Mouse (Mus musculus) adrenal gland, postnatal 25 days (tissue): ENCODE results near the gene Hcfc1r1. TPM values are rescaled to one million over a fixed set of nuclear protein-coding genes. Genes with fewer than 3 reads are reported as not detected.

Experiments
- DNase-seq: peaks from one replicate; pipeline ENCODE4 v3.0.0; 2021; ENCODE audit warnings: mixed read lengths
- long read RNA-seq: library from polyadenylated mRNA; stranded (forward); transcript quantifications from one replicate; pipeline ENCODE4 v2.0.0, GENCODE M21; 2021
- total RNA-seq: library from RNA; stranded (reverse); gene quantifications from 2 replicates; pipeline ENCODE4 v1.2.3, GENCODE M21; 2021

Hcfc1r1 gene
- total RNA-seq: 139 and 171 TPM in 2 replicates
- long read RNA-seq, transcript Hcfc1r1-201 (3 exons, 946 nt): major isoform, 16 of 39 reads
- long read RNA-seq, partial matches to known transcripts: 16 of 39 reads
- long read RNA-seq, other reads (novel, unspliced or antisense): 7 of 39 reads

DNA sequence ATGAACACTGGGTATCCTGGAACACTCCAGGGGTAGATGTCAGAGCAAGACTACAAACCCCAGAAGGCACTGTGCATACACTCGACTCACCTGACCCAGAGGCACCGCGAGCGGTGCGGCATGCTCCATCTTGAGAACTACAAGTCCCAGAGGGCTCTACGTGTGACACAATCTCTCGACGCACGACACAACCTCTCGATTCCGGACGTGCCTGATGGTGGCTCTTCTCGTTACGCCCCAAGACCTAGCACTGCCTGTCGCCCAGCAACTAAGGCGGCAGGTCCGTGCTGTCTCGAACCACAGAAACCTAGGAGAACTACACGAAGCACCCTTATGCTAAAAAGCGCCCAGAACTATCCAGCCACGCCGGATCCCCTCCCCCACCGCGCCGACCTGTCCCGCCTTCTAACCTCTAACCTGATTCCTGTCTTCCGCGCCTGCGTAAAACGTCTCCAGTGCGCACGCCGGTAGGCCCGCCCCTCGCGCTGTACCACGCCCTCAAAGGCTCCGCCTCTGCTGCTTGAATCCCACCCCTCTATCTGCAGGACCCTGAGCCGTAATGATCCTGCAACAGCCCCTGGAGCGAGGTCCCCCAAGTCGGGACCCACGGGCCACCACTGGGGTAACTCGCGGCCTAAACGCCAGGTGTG, at the start of gene Hcfc1r1, which contains the start of gene Thoc6:
Gene Hcfc1r1, plus strand, starts transcription at position 173 of the 650 bp plus-strand sequence.
Gene Thoc6, minus strand, starts transcription at position 459 of the 650 bp plus-strand sequence.
- peak; percentile 92 for DNase-seq

DNA sequence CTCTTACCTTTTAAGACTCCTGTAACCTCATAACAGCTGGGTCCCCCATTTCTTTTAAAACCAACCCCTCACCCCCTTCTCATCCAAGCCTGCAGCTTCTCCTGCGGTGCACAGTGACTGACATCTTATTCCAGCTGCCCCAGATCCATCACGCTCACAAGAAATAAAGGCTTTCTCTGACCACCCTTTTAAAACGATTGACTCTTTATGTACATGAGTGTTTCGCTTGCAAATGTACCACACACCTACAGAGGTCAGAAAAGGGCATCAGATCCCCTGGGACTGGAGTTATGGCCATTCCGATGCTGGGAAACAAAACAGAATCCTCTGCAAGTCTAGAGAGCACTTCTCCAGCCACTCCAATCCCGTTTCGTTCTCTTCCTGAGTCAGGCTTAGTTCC, 45.6 kb upstream of the Hcfc1r1 start:
- no peak for DNase-seq

DNA sequence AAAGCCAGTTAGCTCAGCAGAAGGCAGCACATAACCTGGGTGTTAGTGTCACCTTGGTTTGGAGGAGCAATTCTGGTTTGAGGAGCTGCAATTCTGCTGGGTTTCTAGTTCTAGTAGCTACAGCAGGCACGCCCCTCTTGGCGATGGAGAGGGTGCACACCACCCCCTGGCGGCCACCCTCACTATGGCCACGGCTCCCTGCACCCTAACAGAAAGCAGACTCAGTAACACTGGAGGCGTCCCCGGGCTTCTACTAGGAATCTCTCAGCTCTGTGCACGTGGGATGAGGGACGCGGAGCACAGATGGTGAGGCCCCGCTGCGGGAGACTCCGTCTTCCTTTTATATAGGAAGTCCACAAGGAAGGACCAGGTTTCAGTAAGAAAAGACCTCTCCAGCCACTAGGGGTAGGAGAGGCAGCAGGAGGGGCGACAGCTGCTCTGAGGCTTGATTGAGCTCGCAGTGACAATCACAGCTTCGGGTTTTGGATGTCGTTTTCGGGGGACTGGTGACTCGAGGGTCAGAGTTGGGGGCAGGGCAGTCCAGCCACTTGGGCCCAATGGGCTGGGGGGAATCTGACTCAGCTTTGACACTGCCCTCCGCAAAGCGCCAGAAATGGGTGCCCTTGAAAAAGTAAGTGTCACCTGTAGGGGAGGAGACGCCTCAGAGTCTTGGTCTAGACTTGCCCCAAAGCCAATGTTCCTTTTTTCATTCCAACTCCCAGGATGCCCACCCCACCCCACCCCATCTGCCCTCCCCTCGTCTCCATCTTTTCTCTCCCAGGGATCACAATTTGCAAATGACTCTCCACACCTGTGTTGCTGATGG, 43.0 kb upstream of the Hcfc1r1 start:
- peak; percentile 85 for DNase-seq

DNA sequence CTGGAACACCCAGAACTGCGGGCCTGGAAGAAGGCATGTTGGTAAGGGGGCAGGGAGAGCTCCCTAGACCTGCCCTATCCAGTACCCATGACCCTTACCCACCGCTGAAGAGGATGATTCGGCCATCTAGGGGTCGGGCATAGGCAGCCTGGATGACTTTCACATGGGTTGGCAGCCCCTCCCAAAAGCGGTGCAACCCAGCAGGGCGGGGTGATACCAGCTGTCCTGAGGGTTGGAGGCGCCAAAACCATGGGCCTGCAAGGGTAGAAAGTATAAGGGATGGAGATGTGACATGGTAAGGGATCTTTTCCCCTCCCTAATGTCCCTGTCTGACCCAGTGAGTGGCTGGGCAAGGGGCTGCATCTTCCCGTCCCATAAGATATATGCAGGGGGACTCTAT, 42.2 kb upstream of the Hcfc1r1 start:
- DNase-seq: no peak

DNA sequence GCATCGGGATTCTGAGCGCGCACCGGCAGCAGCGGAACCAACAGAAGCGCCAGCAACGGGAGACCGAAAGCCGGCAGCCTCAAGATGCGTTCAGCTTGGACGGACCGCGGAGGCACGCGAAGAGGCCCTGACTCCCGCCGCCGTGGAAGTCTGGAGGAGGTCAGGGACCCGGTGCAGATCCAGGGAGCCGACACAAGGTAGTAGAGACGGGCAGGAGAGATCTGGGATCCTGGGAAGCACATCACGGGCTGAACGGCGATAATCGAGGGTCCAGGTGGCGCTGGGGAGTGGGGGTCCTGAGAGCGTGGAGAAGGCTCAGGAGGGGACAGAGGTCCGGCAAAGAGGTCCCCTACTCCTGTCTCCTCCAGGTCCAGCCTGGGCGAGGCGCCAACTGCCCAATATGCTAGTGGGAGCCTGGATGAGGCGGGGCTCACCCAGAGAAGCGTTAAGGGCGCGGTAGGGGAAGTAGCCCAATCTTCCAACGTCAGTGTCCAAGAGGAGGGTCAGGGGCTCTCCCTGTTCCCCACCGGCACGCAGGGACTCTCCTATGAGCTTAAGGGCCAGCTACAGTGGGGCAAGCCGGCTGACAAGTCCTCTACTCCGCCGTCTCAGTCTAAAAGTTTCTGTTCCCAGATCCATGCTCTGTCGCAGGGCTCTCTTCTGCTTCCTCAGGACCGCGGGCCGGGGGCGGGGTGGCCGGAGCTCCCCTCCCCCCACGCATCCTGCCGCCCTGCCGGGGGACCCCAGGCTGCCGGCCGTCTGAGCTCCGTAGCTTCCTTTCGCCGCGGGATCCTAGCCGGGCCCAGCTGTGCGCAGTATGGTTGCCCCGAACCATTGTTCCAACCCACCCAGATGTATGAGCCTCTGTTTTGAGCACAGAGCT, 28.5 kb upstream of the Hcfc1r1 start, which contains the start of gene Mmp25:
Gene Mmp25, minus strand, starts transcription at position 665 of the 883 bp plus-strand sequence.
- peak; percentile 28 for DNase-seq

DNA sequence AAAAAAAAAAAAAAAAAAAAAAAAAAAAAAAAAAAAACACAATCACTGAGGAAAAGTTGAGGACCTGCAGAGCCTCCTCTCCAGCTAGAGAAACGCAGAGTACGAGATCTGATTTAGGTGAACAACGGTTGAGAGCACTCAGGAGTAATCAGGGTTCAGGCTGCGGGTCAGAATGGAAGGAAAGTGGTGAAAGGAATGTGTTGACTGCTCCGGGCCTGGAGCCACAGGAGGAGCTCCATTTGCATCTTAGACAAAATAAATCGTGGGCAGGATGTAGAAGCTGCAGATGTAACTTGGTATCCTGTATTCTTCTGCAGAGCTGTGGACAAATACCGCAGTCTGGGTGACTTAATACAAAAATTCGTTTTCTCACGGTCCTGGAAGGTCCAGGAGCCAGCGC, 27.5 kb upstream of the Hcfc1r1 start:
- DNase-seq: no peak

DNA sequence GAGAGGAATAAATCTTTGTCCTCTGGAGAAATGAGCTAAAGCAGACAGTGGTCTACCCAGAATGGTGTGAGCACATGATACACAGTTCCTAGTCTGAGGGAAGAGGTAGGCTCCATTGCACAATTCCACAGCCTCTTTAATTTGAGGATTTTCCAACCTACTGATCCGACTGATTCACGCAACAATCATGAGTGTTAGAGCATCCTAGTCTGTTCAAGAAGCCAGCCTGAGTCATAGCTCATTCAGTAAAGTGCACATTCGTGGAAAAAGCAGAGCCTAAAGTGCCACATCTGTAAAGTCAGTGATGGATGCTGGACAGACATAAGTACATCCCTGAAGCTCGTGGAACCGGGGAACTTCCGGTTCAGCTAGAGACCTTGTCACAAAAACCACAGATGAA, 22.0 kb upstream of the Hcfc1r1 start:
- no peak for DNase-seq

DNA sequence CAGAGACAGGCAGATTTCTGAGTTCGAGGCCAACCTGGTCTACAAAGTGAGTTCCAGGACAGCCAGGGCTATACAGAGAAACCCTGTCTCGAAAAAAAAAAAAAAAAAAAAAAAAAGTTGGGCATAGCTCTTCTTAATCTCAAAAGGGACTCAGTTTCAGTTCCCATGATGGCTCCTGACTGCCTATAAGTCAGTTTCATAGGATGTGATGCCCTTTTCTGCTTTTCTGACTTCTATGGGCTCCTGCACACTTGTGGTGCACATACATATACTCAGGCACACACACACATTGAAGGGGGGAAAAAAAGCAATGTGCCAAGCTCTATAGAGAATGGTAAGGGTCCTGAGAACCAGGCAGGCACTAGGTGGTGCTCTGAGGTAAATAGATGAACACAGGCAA, 20.1 kb upstream of the Hcfc1r1 start:
- DNase-seq: no peak

DNA sequence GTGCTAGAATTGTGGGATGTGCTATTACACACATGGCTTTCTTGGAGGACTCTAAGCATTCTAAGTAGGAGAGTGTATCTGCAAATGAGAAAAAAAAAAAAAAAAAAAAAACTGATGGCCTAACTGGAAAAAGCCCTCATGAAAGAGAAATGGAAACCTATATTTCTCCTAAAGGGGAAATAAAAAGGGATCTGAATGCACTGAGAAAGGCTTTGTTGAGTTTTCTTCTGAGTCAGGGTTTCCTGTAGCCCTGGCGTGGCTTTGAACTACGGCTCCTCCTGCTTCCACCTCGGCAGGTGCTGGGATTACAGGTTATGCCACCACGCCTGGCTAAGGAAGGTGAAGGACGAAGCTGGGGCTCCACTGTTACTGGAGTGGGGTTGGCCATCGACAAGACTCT, 19.4 kb upstream of the Hcfc1r1 start:
- DNase-seq: no peak

DNA sequence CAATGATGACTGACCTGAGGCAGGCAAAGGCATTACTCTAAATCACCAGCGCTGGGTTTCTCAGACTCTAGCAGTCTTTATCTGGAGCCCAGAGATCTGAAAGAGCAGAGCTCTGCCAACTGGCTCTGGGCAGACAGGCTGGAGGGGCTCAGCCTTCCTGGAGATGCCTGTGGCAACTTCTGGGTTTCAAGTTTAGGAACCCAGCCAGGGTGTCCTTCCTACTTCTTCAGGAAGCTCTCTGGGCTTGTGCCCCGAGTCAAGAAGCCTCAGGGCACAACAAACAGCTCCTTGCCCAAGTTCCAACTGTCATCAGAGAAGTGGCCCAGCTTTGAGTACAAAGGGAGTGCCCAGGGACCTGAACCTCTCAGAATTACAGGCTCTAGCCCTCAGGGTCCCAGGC, 19.0 kb upstream of the Hcfc1r1 start:
- DNase-seq: no peak

DNA sequence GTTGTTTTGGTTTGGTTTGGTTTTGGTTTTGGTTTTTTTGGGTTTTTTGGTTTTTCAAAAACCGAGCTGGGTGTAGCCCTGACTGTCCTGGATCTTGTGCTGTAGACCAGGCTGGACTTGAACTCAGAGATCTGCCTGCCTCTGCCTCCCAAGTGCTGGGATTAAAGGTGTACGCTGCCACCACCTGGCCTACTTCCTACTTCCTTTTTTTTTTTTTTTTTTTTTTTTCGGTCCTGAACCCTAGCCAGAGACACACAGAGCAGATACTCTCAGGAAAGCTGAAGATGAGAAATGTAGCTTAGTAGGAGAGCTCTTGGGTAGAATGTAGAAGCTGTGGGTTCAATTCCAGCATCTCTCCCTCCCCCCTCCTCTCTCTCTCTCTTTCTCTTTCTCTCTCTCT, 14.9 kb upstream of the Hcfc1r1 start:
- no peak for DNase-seq

DNA sequence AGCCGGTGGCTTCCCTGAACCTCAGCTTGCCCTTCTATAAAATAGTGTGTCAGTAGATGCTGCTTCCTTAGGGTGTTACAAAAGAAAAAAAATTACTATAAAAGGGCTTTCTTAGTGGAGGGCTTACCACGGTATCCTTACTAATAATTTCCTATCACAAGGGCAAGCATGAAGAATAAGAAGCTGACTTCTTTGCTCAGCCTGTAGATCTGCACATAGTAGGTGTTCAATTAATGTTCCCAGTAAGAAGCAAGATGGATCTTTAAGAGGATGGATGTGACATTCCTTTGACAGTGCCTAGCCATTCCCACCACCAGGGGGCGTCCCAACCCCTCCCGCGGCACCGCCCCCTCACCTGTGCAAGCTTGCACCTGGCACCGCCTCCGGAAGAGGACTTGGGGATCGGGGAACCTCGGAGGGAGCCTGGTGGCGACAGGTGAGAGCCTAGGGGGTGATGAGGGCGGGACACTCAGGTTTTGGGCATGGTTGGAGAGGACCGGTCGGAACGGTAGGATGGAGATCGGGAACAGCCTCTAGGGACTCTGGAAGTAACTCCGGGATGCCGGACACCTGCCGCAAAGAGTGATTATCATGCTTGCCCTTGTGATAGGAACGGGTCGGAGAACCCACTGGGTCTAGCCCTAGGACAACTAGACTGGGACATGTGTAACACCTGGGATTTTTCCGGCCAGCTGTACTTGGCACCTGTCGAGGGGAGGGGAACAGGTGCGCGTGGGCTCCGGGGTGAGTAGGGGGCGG, 13.1 kb upstream of the Hcfc1r1 start, which contains the start of gene Bicdl2:
Gene Bicdl2, plus strand, starts transcription at position 390 of the 759 bp plus-strand sequence.
- DNase-seq: peak; percentile 63

DNA sequence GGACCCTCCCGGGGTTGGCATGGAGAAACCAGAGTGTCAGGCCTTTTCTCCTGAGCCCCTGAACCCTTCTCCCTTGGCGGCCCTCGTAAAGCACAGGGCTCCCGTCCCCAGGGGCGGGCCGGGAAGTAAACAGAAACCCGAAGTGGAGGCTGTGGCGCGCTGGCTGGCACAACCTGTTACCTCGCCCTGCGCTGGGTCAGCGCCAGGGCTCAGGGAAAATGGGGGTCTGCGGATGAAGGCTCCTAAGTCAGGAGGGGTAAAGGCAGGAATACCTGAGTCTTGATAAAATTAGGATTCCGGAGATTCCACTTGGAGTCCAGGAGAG, 12.6 kb upstream of the Hcfc1r1 start:
- DNase-seq: no peak

DNA sequence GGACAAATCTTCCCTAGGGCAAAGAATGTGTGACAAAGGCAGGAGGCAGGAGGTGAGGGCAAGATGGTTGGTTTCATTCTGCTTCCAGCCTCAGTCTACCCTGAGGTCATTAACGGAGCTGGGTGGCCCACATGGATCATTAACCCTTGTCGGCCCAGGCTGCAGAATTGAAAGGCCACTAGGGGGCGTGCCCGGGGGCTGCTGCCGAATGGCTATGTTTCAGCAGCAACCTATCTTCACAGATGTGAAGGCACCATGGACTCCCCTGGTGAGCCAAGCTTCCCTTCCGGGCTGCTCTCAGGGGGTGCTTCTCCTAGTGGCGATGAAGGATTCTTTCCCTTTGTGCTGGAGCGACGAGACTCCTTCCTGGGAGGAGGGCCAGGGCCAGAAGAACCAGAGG, 11.9 kb upstream of the Hcfc1r1 start:
- DNase-seq: peak; percentile 17

DNA sequence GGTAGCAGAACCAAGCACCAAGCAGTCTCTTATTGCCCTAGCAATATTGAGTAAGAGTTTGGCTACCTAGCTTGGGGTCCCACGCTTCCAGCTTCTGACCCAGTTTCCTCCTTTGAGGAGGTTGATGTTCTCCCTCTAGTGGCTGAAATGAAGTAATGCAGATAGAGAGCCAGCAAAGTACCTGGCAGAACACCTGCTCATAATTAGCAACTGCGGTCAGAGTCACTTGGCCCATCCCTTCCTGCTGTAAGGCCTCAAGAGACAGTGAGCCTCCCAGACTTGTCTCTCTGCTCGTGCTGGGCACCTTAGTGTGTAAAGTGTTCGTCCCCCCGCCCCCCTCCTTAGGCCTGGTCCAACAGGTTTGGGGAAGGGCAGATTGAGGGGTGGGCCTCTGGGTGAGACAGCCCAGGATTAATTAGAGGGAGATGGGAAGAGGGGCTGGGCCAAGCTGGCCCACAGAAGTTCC, 8.8 kb upstream of the Hcfc1r1 start:
- DNase-seq: no peak

DNA sequence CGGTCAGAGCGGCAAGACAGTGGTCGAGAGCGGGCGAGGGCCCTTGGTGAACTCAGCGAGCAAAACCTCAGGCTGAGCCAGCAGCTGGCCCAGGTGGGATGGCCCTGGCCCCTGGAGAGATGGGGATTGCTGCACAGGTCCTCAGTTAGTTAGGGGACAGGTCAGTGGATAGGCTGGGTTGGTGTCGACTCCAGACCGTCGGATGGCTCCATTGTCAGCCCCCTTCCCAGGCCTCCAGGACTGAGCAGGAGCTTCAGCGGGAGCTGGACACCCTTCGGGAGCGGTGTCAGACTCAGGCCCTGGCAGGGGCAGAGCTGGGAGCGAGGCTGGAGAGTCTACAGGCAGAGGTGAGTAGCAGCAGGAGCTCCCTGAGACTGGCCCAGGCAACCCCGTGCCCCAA, 7.9 kb upstream of the Hcfc1r1 start:
- DNase-seq: no peak

DNA sequence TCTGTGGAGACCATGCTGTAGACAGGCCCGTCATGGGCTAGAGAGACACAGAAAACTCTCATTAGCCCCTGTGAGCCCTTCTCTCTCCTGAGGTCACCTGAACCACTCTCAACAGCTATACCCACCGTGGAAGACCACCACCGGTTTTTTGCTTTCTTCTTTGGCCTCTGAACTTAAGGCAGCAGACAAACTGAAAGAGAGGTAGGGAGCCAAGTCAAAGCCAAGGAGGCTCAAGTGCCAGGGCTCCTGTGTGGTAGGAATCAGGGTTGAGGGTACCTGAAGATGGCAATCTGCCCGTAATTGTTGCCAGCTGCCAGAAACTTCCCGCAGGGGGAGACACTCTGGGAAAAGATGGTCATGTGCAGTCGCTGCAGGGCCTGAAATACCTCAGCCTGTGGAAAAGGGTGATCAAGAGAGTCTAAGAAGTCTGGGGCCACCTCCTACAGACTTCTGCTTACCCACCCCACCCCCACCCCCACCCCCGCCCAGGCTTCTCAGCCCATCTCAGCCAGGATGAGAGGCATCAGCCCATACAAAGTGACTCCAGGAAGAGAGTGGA, 2.8 kb upstream of the Hcfc1r1 start:
- no peak for DNase-seq

DNA sequence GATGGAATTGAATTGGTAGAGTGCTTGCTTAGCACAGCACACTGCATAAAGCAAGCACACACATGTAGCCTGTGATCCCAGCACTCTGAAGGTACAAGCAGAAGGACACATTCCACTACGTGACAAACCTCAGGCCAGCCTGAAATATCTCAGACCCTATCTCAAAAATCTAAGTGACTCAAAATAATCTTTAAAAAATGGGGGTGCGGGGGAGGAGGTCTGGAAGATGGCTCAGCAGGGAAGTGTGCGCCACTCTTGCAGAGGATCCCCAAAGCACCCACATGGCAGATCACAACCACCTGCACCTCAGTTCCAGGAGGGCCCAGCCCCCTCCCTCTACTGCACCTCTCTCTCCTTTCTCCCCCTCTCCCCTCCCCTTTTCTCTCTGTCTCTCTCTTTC, 1.9 kb upstream of the Hcfc1r1 start:
- no peak for DNase-seq

DNA sequence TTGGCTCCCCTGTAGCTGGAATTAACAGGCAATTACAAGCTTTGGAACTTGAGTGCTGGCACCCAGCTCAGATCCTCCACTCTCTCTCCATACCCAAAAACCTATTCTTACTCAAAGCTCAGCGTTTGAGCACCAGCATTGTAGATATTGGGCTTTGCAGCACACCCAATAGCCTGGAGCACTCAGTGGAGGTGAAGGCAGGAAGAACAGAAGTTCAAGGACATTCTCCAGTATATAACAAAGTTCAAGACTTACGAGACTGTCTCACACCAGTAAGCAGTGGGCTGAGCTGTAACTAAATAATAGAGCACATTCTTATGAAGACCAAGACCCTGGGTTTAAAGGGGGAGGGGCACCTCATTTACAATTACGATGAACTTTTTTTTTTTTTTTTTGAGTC, 635 bp upstream of the Hcfc1r1 start:
- no peak for DNase-seq

DNA sequence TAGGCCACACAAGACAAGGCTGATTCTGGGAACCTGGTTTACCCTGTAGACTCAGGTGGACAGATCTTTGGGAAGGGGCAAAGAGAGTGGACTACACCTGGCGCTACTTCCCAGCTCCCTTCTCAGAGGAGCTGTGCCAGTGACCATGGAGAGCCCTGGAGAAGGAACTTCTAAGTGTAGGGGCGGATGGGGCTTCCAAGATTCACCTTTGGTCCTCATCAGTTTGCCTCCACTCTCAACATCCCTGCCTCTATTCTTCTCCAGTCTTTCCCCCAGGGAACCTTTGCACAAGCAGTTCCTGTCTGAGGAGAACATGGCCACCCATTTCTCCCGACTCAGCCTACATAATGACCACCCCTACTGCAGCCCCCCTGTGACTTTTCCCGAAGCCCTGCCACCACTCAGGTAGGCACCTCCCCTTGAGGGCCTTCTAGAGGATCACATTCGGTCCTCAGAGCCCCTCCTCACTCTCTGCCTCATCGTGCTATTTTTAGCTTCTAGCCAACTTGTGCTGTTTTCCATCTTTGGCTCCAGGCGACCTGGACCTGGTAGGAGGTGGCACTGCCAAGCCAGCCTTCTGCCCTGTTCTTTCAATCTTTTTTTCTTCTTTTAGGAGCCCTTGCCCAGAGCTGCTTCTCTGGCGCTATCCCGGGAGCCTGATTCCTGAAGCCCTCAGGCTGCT, 1.0 kb downstream of the Hcfc1r1 start:
- DNase-seq: peak; percentile 15

DNA sequence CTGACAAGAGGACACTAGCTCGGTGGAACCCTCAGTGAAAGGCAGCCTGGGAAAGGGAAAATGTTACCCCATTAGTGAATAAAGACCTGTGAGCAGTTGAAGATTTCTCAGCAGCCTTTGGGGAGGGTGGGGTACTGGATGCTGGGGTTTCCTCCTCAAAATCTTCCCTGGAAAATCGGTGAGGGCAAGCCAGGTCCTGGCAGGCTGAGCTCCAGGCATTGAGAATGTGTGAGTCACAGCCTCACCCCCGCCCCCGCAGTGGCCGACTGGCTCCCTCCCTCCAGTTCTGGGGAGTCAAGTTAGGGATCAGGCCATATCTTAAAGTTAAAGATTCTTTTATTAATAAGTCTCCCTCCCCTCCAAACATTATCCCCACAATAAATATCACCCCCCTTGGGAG, 1.7 kb downstream of the Hcfc1r1 start:
- DNase-seq: peak; percentile 83
